Mouse (Mus musculus) layer of hippocampus, postnatal 36 days (tissue): ENCODE data around the gene Rapgef6. TPM values are rescaled to one million over a fixed set of nuclear protein-coding genes. Genes with fewer than 3 reads are reported as not detected.
A peak's percentile ranks its signal among the peaks of the same experiment; 100 is the strongest.

Experiments used
- DNase-seq, 2 experiments: peaks; one replicate each; pipeline ENCODE4 v3.0.0; 2022
- total RNA-seq, 2 experiments: library from RNA; stranded (reverse); gene quantifications; 2 replicates each; pipeline ENCODE4 v1.2.3; 2021

Gene Rapgef6
- total RNA-seq, result 10 to 100 TPM; 41.3 to 48.5 TPM

DNA sequence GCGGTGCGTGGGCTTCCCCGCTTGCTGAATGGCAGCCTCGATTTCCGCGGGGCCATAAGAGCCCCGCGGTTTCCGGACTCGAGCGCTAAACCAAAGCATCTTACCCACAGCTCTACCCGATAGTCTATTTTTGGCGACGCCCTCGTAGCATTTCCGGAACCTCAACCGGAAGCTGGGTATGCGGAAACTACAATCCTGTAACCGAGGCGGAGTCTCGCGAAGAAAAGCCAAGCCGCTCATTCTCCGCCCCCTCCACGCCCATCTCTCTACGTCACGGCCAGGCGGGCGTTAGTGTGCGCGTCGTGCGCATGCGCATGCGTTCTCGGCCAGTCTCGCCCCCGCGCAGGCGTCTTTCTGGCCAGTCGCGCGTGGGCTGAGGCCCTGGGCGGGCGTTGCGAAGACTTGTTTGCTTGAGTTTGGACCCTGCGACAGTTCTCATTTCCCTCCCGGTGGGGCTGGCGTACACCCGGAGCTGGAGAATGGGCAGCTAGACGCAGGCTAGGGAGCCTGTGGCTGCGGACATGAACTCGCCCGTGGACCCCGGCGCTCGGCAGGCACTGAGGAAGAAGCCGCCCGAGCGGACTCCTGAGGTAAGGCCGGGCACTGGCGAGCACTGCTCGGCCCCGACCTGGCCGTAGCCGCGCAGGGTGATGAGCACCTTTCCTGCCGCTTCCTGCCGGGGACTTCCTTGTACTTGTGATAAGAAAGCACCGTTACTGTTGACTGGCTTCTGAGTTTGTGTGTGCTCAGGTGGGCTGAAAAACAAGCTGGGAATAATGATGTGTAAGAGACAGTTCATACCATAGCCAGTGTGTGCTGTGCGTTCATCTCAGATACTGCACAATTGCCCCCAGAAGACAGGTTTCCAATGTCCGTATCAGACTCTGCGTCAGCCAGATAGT lies at the start of gene Rapgef6:
Gene Rapgef6, plus strand, starts transcription at position 319 of the 902 bp plus-strand sequence.
- DNase-seq, result peak; percentile 98 to 99

DNA sequence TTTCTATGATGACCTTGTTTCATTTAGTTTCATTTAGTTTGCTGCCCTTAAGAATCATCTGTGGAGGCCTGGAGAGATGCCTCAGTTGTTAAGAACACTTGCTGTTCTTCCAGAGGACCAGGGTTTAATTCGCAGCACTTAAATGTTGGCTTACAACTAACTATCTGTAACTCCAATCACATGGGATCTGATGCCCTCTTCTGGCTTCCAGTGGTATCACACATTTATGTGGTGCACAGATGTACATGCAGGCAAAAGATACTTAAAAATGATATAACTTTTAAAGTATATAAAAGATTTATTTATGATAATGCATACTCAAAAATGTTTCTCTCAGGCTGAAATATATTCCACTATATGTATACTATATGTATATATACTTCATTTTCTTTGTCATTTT lies 44.2 kb upstream of the Rapgef6 start:
- DNase-seq, result no peak

- DNase-seq, result no peak
Observed at GRCm38 (mm10) chr11:54486041-54486440, 36.6 kb upstream of the Rapgef6 start.

DNA sequence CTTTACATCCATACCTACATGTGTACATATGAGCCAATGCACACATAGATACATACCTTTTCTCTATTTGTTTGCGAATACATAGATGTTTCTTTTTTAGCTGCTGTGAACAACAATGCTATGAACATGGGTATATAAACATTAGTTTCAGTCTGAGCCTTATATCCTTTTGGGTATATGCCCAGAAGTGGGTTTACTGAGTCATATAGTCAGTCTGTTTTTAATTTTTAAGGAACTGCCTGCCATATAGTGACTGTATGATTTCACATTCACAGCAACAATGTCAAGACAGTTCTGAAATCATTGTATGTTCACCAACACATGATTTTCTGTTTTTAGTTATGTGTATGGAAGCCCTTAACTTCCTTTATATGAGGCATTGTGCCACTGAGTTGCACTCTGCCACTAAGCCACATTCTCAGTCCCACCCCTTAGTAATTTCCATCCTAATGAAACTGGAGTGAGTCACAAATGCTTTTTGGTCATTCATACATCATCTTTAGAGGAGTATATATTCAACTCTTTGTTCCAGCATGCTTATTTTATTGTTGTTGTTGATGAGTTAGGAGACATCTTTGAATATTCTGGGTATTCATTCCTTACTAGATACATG lies 30.6 kb upstream of the Rapgef6 start:
- no peak for DNase-seq

DNA sequence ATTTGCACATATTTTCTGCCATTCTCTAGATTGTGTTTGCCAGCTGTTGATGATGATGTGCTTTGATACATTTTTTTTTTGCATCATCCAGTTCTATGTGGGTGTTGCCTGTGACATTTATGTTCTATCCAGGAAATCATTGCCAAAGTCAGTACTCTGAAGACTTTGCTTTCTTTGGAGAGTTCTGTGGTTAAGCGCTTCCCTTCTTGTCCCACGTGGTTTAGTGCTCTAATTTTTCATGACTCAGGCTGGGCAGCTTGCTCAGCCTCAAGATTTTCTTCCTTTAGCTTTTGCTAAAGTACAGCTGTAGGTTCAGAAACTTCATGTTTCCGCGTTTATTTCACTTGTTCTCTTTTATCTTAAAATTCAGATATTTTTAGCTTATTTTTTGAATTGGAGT lies 30.1 kb upstream of the Rapgef6 start:
- DNase-seq, result no peak

DNA sequence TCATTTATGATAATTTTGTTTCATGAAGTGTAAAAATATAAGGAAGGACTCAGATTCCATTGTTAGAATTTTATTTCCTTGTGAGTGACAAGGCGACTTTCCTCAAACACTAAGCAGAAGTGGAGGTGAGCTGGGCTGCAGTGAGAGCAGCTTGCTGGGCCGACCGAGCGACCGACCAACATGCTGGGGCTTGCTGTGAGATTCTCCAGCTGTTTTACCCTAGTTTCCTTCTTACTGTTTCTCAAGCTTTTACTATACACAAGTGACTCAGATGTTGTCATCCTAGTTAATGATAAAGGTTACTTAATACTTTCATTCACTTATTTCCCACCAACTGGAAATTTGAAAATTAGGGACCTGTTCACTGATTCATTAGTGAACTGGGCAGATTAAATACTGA lies 22.8 kb upstream of the Rapgef6 start:
- DNase-seq, result no peak

- no peak for DNase-seq
Observed at GRCm38 (mm10) chr11:54502546-54503245, 20.0 kb upstream of the Rapgef6 start.

DNA sequence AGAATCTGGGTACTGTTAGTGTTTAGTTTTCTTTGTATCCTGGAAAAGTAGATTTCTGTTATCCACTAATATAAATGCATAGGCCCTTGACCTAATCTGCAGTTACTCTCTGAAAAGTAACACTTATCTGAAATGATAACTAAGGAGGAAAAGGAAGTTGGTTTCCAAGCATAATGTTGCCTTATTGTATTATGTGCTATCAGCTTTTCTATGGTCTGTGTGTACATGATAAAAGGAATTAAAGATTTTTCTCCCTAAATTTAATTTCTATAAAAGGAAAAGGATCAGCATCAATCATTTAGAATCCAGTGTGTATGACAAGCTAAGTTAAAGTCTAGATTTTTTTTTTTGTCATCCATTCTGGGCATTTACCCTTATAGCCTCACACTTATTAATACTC lies 9.1 kb upstream of the Rapgef6 start:
- no peak for DNase-seq

DNA sequence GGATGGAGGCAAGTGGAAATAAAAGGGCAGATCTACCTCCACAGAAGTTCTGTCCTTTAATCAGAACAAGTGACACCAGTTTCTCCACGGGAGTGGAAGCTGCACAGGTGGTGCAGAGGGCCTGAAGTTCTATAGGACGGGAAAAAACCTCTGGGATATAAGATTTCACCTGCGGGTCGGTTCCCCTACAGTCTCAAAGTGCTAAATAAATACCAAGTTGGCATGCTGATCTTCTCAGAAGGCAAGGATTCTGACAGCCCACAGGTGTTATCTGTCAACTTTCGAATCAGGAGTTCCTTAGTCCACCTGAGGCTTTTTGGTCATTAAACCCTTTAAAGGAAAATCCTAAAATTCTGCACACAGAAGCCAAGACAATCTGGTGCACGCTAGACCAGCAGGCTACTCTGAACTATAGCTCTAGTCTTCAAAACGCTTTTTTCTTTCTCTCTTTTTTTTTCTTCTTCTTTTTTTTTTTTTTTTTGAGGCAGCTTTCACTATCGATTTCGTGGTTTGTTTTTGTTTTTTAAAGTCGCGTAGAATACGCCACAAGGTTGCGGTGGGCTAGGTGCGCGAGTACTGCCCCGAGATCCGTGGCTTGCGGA lies 619 bp upstream of the Rapgef6 start:
- DNase-seq, result no peak

DNA sequence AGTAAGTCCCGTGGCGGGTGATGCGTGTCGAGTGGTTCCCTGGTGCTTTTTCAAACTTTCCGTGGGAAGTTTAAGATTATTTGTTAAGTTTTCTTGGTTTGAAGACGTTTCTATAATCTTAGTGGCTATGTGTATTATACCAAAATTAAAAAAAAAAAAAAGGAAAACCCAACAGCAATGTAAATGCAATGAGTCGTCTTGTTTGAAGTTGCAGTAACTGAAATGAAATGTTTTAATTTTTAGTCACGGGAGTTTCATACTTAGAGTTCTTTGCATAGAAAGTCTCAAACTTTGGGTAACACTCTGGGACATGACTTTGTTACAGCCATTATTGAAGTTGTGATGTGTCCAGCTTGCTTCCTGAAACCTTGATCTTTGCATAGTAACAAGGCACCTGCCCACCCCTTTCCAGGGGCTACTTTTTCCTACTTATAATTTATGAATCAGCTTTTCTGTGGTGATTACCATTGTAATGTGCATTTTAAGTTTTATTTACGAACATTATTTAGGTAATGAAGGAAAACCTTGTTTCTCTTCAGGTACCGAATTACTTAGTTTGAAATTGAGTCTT lies 869 bp downstream of the Rapgef6 start:
- no peak for DNase-seq

DNA sequence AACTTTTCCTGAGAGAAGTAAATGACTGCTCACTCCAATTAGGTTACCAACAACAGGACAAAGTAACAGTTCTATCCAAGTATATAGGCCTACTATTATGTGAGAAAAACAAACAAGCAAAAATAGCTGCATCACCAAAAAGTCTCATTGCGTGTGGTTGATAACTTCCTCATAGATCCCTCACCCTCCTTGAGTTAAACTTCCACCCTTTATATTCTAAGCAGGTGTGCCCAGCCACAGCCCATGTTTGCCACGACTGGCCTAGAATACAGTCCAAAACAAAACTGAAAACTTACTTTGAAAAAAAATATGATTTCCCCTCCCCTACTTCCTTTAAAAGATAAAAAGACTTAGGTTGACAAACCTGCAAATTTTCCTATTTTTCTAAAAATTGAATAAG lies 5.4 kb downstream of the Rapgef6 start:
- DNase-seq, result no peak

- DNase-seq, result no peak
Observed at GRCm38 (mm10) chr11:54530391-54530790, 7.7 kb downstream of the Rapgef6 start.

DNA sequence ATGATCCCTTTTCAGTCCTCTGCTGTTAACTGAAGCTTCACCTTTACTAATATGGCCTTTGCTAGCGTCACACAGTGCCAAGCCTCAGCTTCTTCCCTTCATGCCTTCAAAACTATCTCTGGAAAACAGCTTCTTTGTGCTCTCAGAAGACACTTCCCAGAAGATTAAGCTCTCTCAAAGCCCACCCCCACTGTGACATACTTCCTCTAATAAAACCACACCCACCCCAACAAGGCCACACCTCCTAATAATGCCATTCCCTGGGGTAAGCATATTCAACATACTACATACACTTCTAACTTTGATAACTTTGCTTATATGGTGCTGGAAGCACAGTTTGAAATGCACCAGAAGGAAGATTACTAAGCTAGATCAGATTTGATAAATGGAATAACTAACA lies 8.3 kb downstream of the Rapgef6 start:
- DNase-seq, result no peak

DNA sequence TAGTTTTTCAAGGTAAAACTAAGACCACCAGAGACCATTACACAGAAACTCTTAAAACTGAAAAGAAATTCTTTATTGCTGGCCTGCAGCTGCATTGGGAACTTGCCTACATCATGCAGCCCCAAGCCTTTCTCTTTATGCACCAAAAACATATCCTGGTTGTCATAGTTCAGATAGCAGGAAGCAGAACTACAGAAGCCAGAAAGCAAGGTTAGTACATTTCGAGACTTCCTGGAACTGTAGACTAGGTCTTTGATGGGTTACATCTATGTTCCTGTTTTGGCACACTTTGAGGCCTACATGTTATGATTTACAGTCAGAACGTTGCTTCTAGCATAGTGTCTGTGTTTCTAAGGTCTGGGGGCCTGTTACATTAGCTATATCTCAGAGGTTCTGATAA lies 11.2 kb downstream of the Rapgef6 start:
- DNase-seq, result no peak

GRCm38 (mm10) chr11:54534871-54535270 lies 12.2 kb downstream of the Rapgef6 start:
- DNase-seq, result peak; percentile 52 to 61

DNA sequence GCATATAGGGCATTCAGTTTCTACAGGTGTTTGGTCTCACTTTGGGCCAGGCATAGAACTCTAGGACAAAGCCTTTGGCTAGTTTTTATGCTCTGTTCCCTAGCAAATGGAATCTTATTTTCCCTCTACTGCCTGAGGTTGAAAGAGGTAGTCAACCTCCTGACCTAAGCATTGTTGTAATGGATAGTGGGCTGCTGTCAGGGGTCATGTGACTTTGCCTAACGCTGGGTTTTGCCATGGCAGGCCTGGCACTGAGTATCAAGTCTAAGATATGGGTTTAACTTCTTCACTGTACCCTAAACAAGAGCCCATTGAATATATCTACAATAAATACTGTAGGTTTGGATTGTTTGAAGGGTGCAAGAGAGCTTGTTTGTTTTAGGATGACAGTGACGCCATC lies 16.4 kb downstream of the Rapgef6 start:
- DNase-seq, result no peak

- no peak for DNase-seq
Observed at GRCm38 (mm10) chr11:54539486-54539885, 16.8 kb downstream of the Rapgef6 start.

GRCm38 (mm10) chr11:54540328-54540727 lies 17.7 kb downstream of the Rapgef6 start:
- DNase-seq, result no peak

DNA sequence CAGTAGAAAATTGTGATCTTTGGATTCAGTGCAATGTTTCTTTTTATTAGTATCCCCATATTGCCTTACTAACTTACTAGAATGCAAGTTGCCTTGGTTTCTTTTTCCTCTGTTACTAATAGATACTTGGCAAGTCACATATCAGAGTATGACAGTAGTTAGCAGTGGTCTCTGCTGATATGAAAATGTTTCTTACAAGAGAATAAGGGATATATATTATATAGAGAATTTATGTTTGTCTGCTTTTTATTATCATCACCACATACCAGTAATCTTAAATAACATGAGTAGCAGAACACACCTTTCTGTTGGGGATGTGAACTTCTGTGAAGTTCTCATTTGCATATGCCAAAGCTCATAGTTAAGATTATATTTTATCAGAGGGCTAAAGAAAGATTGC lies 19.8 kb downstream of the Rapgef6 start:
- DNase-seq, result no peak

DNA sequence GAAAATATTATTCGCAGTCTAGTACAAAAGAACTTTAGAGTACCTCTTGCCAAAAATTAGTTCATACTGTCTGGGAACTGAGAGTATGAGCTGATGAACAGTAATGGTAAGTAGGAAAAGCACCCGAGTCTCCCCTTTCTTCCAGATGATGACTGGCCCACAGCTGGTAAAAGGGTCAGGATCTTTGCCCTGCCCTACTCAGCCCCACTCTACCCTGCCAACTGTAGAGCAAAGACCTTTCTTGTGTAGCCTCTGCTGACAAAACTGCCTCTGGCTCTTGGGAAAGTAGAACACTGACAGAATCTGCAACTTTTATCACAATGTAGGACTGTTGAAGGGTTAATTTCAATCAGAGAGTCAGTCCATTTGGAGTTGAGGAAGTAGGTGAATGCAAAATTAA lies 32.3 kb downstream of the Rapgef6 start:
- DNase-seq, result no peak

DNA sequence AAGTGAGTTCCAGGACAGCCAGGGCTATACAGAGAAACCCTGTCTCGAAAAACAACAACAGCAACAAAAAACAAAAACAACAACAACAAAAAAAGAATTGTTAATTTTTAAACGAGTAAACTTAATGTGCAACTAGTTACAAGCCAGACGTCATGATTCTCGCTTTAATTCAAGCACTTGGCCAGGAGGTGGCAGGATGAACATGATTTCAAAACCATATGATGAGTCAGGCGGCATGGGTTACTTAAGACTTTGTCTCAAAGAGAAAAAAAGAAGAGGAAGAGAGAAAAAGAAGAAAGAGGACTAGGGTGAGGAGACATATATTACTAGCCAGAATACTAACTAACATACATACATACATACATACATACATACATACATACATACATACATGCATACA lies 40.1 kb downstream of the Rapgef6 start:
- no peak for DNase-seq

DNA sequence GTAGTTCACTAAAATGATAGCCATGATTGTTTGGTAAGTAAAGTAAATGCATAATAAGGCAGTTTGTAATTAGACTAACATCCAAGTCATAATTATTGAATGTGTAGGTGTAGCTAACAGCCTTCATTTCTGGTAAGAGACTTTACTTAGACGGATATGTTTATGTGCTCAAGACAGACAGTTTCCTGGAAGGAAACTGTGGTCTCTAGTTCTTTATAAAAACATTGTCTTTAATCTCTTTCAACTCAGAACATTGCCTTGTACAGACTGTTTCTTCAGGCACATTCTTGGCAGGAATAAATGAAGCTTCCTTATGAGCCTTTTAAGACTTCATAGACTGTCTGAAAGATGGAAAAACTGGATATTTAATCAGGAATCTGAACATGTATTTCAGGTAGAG lies 45.3 kb downstream of the Rapgef6 start:
- DNase-seq, result no peak

- no peak for DNase-seq
Observed at GRCm38 (mm10) chr11:54574741-54575140, 52.1 kb downstream of the Rapgef6 start.
